Mouse (Mus musculus) C2C12 (cell line): ENCODE results near the gene Slc16a13.
"Not testable (repeated sequence)": the region's sequence is repeated elsewhere in the genome, so short reads cannot be mapped to it uniquely, and the experiment has no call there.

Source experiments
- CTCF ChIP-seq: IDR thresholded peaks from one replicate; pipeline ENCODE4 v1.5.1; 2011; ENCODE audit not compliant: control insufficient read depth, insufficient read depth, insufficient read length
- FOSL1 ChIP-seq: IDR thresholded peaks from one replicate; pipeline ENCODE4 v1.8.0; 2011; ENCODE audit warnings: mild to moderate bottlenecking, low read length; ENCODE audit not compliant: poor library complexity, insufficient read depth, severe bottlenecking

DNA sequence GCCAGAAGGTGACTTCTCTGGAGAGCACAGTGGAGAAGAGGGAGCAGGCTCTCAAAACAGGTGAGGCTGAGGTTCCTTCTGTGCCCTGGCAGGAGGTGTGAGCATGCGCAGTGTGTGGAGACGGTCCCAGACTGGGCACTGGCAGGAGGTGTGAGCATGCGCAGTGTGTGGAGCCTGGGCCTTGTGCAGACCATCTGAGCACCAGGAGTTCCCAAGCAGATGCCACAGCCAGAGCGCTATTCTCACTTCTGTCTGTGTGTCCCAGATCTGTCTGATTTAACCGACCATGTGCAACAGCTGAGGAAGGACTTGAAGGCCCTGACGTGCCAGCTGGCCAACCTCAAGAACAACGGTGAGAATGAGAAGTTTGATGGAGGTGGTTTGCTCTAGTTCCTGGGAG lies 51.4 kb downstream of the Slc16a13 start:
- TF ChIP-seq CTCF, FOSL1: not testable (repeated sequence)
